Comparison of ENCODE assay signal across 7 mouse cellular contexts in the genomic region with DNA sequence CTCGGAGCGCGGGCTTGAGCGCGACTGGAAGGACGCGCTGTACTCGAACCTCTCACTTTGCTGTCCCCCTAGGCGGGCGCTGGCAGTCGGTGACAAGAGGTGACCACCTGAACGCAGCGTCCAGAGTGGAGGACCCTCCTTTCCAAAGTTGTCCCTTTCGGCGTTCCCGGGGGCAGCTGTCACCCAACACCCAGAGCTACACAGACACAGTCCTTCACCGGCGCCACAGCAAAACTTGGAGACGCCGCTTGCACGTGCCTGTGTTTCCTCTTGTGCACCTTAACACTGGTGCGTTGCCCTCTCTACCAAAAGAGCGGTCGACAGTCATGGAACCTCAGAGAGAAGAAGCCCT. TPM values are rescaled to one million over a fixed set of nuclear protein-coding genes. Genes with fewer than 3 reads are reported as not detected.
DNase-seq lines count a peak whose midpoint lies in the region; ATAC-seq and TF ChIP-seq lines count a peak whose summit lies in the region.

No protein-coding gene starts in this region.

- peak overlapping the region; percentile 73 for H3K4me3 ChIP-seq in lung, postnatal 0 days (ENCODE audit: low read depth, low read length)
- H3K4me3 ChIP-seq in forebrain, embryonic 10.5 days: peak overlapping the region; percentile 87
- H3K4me3 ChIP-seq in liver, embryonic 12.5 days: peak overlapping the region; percentile 75
- H3K4me3 ChIP-seq in stomach, embryonic 16.5 days (replicated peaks; ENCODE audit: low read length): peak overlapping the region; percentile 83

- WGBS in lung, postnatal 0 days: under 1% methylated on average over 24 of the region's 24 CpGs
- under 1% methylated on average over 24 of the region's 24 CpGs for WGBS in forebrain, embryonic 10.5 days
- 2% methylated on average over 24 of the region's 24 CpGs for WGBS in liver, embryonic 12.5 days (ENCODE audit: insufficient replicate concordance)
- WGBS in stomach, embryonic 16.5 days: 2% methylated on average over 24 of the region's 24 CpGs

- no peak for DNase-seq in lung, postnatal 0 days (ENCODE audit: low spot score)
- DNase-seq in lung, postnatal 36 days: no peak
- no peak for DNase-seq in forebrain, embryonic 10.5 days (ENCODE audit: extremely low spot score, low spot score)
- DNase-seq in thymus, postnatal 25 days: no peak
- no peak for DNase-seq in urinary bladder, postnatal 25 days (ENCODE audit: low spot score)

- H3K36me3 ChIP-seq in lung, postnatal 0 days (ENCODE audit: insufficient read depth, low read length): no peaks in the 10 kb centered on the region
- no peaks in the 10 kb centered on the region; the same call in 1 of the 2 replicates for H3K36me3 ChIP-seq in forebrain, embryonic 10.5 days (replicated peaks)
- H3K36me3 ChIP-seq in liver, embryonic 12.5 days: no peaks in the 10 kb centered on the region
- no peaks in the 10 kb centered on the region for H3K36me3 ChIP-seq in stomach, embryonic 16.5 days (ENCODE audit: control insufficient read depth, insufficient read depth, low read length)

- no peaks in the 10 kb centered on the region for H3K9me3 ChIP-seq in lung, postnatal 0 days (ENCODE audit: low read length)
- no peaks in the 10 kb centered on the region for H3K9me3 ChIP-seq in forebrain, embryonic 10.5 days
- H3K9me3 ChIP-seq in liver, embryonic 12.5 days (replicated peaks): no peaks in the 10 kb centered on the region
- H3K9me3 ChIP-seq in stomach, embryonic 16.5 days (replicated peaks; ENCODE audit: control insufficient read depth, low read length): no peaks in the 10 kb centered on the region

- H3K27me3 ChIP-seq in lung, postnatal 0 days (replicated peaks; ENCODE audit: insufficient read depth, low read length): no peaks in the 10 kb centered on the region
- peaks cover 19% of the 10 kb centered on the region for H3K27me3 ChIP-seq in forebrain, embryonic 10.5 days (ENCODE audit: poor library complexity, severe bottlenecking)
- peaks cover 13% of the 10 kb centered on the region for H3K27me3 ChIP-seq in liver, embryonic 12.5 days (replicated peaks)
- no peaks in the 10 kb centered on the region for H3K27me3 ChIP-seq in stomach, embryonic 16.5 days (ENCODE audit: control insufficient read depth, insufficient read depth, low read length)

- peak overlapping the region; percentile 93 for H3K4me2 ChIP-seq in lung, postnatal 0 days (replicated peaks; ENCODE audit: low read depth, low read length)
- peak overlapping the region; percentile 95 for H3K4me2 ChIP-seq in liver, embryonic 12.5 days
- peak overlapping the region; percentile 67 for H3K4me2 ChIP-seq in stomach, embryonic 16.5 days (ENCODE audit: low read depth, low read length)

- peak; percentile 12 for ATAC-seq in lung, postnatal 0 days
- ATAC-seq in liver, embryonic 12.5 days: peak; percentile 40; the same call in 1 of the 2 replicates
- ATAC-seq in stomach, embryonic 16.5 days (ENCODE audit: insufficient read depth, low FRiP score): peak; percentile 6; the same call in 1 of the 2 replicates

- TF ChIP-seq CTCF in lung, postnatal 0 days (IDR thresholded peaks at IDR 0.05): no peak

- peak overlapping the region; percentile 82 for H3K9ac ChIP-seq in lung, postnatal 0 days (replicated peaks; ENCODE audit: low read depth)
- H3K9ac ChIP-seq in liver, embryonic 12.5 days: peak overlapping the region; percentile 81
- H3K9ac ChIP-seq in stomach, embryonic 16.5 days (ENCODE audit: low read length): peak overlapping the region; percentile 95

- TF ChIP-seq EP300 in lung, postnatal 0 days (IDR thresholded peaks at IDR 0.05): no peak

- peak overlapping the region; percentile 89 for H3K27ac ChIP-seq in lung, postnatal 0 days (ENCODE audit: low read length)
- peak overlapping the region; percentile 97 for H3K27ac ChIP-seq in forebrain, embryonic 10.5 days
- H3K27ac ChIP-seq in liver, embryonic 12.5 days: no peak overlapping the region
- peak overlapping the region; percentile 89; the same call in 1 of the 2 replicates for H3K27ac ChIP-seq in stomach, embryonic 16.5 days (ENCODE audit: low read length)

- H3K4me1 ChIP-seq in lung, postnatal 0 days (ENCODE audit: insufficient read depth, low read depth, low read length): peaks cover 11% of the 10 kb centered on the region; the same call in 1 of the 2 replicates
- peaks cover 33% of the 10 kb centered on the region for H3K4me1 ChIP-seq in forebrain, embryonic 10.5 days
- H3K4me1 ChIP-seq in liver, embryonic 12.5 days: peaks cover 39% of the 10 kb centered on the region
- H3K4me1 ChIP-seq in stomach, embryonic 16.5 days (ENCODE audit: control insufficient read depth, insufficient read depth, low read length): peaks cover 7% of the 10 kb centered on the region

RNA-seq across cellular contexts. Expression of a gene that starts 0.3 kb away (rescaled TPM):
- 24.1 and 27.6 TPM in 2 replicates for polyA plus RNA-seq in lung, postnatal 0 days (2015; fragmentation: Nextera tagmentation; extraction: Ambion mirVana)
- polyA plus RNA-seq in forebrain, embryonic 10.5 days (2016; fragmentation: Nextera tagmentation; extraction: Ambion mirVana): 47.8 and 50.5 TPM in 2 replicates
- 12.9 and 13.3 TPM in 2 replicates for polyA plus RNA-seq in liver, embryonic 12.5 days (2016; fragmentation: Nextera tagmentation; extraction: Ambion mirVana)
- polyA plus RNA-seq in stomach, embryonic 16.5 days (2015; fragmentation: Nextera tagmentation; extraction: Ambion mirVana): 32.9 and 35.7 TPM in 2 replicates

RNA-seq across cellular contexts. Expression of a gene that starts 30.7 kb away (rescaled TPM):
- 26.1 and 27.1 TPM in 2 replicates for polyA plus RNA-seq in lung, postnatal 0 days (2015; fragmentation: Nextera tagmentation; extraction: Ambion mirVana)
- 3.7 and 4.1 TPM in 2 replicates for polyA plus RNA-seq in forebrain, embryonic 10.5 days (2016; fragmentation: Nextera tagmentation; extraction: Ambion mirVana)
- polyA plus RNA-seq in liver, embryonic 12.5 days (2016; fragmentation: Nextera tagmentation; extraction: Ambion mirVana): 10.0 and 11.7 TPM in 2 replicates
- polyA plus RNA-seq in stomach, embryonic 16.5 days (2015; fragmentation: Nextera tagmentation; extraction: Ambion mirVana): 16.3 and 18.4 TPM in 2 replicates
